Mouse (Mus musculus): ENCODE data around the gene Rab5a.
"Not testable (repeated sequence)": the region's sequence is repeated elsewhere in the genome, so short reads cannot be mapped to it uniquely, and the experiment has no call there.

The Rab5a gene

GRCm38 (mm10) chr17:53478858-53479603 is at the start of gene Rab5a:
Gene Rab5a (plus strand): TSS chr17:53479234.
- DNase-seq (ENCODE audit: extremely low read depth, low read depth): peak; percentile 94

- no peak for DNase-seq (ENCODE audit: extremely low read depth, low read depth)
These were observed 22.9 kb upstream of the Rab5a start for GRCm38 (mm10) chr17:53456152-53456551.

GRCm38 (mm10) chr17:53456742-53457141 is 22.3 kb upstream of the Rab5a start:
- DNase-seq (ENCODE audit: extremely low read depth, low read depth): peak; percentile 26

GRCm38 (mm10) chr17:53462603-53463495 is 16.2 kb upstream of the Rab5a start, which contains the start of gene Efhb:
Gene Efhb (minus strand): TSS chr17:53463321.
- peak; percentile 33 for DNase-seq (ENCODE audit: extremely low read depth, low read depth)

GRCm38 (mm10) chr17:53463496-53463840 is 15.6 kb upstream of the Rab5a start:
- DNase-seq (ENCODE audit: extremely low read depth, low read depth): no peak

GRCm38 (mm10) chr17:53465569-53465968 is 13.5 kb upstream of the Rab5a start:
- DNase-seq (ENCODE audit: extremely low read depth, low read depth): no peak

GRCm38 (mm10) chr17:53468697-53469096 is 10.3 kb upstream of the Rab5a start:
- no peak for DNase-seq (ENCODE audit: extremely low read depth, low read depth)

- peak; percentile 15 for DNase-seq (ENCODE audit: extremely low read depth, low read depth)
These were observed 772 bp upstream of the Rab5a start for GRCm38 (mm10) chr17:53478066-53478857.

GRCm38 (mm10) chr17:53479604-53480041 is 589 bp downstream of the Rab5a start:
- peak; percentile 20 for DNase-seq (ENCODE audit: extremely low read depth, low read depth)

- no peak for DNase-seq (ENCODE audit: extremely low read depth, low read depth)
These were observed 1.4 kb downstream of the Rab5a start for GRCm38 (mm10) chr17:53480433-53480832.

GRCm38 (mm10) chr17:53488291-53489006 is 9.4 kb downstream of the Rab5a start:
- no peak for DNase-seq (ENCODE audit: extremely low read depth, low read depth)

- DNase-seq (ENCODE audit: extremely low read depth, low read depth): no peak
These were observed 10.0 kb downstream of the Rab5a start for GRCm38 (mm10) chr17:53489007-53489378.

- no peak for DNase-seq (ENCODE audit: extremely low read depth, low read depth)
These were observed 23.9 kb downstream of the Rab5a start for GRCm38 (mm10) chr17:53502966-53503365.

GRCm38 (mm10) chr17:53512311-53512951 is 33.4 kb downstream of the Rab5a start:
- no peak for DNase-seq (ENCODE audit: extremely low read depth, low read depth)

GRCm38 (mm10) chr17:53519364-53519763 is 40.3 kb downstream of the Rab5a start:
- peak; percentile 10 for DNase-seq (ENCODE audit: extremely low read depth, low read depth)

- no peak for DNase-seq (ENCODE audit: extremely low read depth, low read depth)
These were observed 41.5 kb downstream of the Rab5a start for GRCm38 (mm10) chr17:53520509-53520908.

GRCm38 (mm10) chr17:53528034-53528433 is 49.0 kb downstream of the Rab5a start:
- DNase-seq (ENCODE audit: extremely low read depth, low read depth): no peak

- no peak for DNase-seq (ENCODE audit: extremely low read depth, low read depth)
These were observed 52.1 kb downstream of the Rab5a start for GRCm38 (mm10) chr17:53531160-53531559.

- peak; percentile 57 for DNase-seq (ENCODE audit: extremely low read depth, low read depth)
These were observed 53.4 kb downstream of the Rab5a start for GRCm38 (mm10) chr17:53532425-53532824.

GRCm38 (mm10) chr17:53539351-53539750 is 60.3 kb downstream of the Rab5a start, which contains the start of gene Pp2d1:
Gene Pp2d1 (minus strand): TSS chr17:53539451.
- DNase-seq (ENCODE audit: extremely low read depth, low read depth): not testable (repeated sequence)
